Comparison of ENCODE assay signal across 31 mouse cellular contexts in genomic region chr2:62526399-62526798, GRCm38 (mm10). TPM values are rescaled to one million over a fixed set of nuclear protein-coding genes. Genes with fewer than 3 reads are reported as not detected.
A peak's percentile ranks its signal among the peaks of the same experiment; 100 is the strongest.
DNase-seq lines count a peak whose midpoint lies in the region; ATAC-seq and TF ChIP-seq lines count a peak whose summit lies in the region.
"Had no signal": no experiment of that assay in that cellular context is flagged by ENCODE, and none has a peak within 500 bp of the region (broad histone marks: within the 10 kb centered on the region; RNA-seq: fewer than 3 reads in every experiment).

No protein-coding gene starts in this region.

- H3K4me3 ChIP-seq in left cerebral cortex, adult 2 months = no peak overlapping the region
- H3K4me3 ChIP-seq in CH12.LX (replicated peaks in 1 of 3; ENCODE audit: low read depth in 2 of 3, low read length in 2 of 3, poor library complexity in 1 of 3) = no peak overlapping the region
- H3K4me3 ChIP-seq: embryonic facial prominence, embryonic 13.5 days; forebrain, embryonic 15.5 days; heart, adult 2 months; heart, embryonic 13.5 days; kidney, embryonic 15.5 days had no signal

- no peak for TF ChIP-seq EP300 in CH12.LX (IDR thresholded peaks at IDR 0.05; ENCODE audit: low read length)

- no peak for TF ChIP-seq RAD21 in CH12.LX (IDR thresholded peaks at IDR 0.05; ENCODE audit: low read depth, low read length)

- dilution Hi-C loops in CH12.LX (cut with MboI; ENCODE audit: extremely low pct_ligation_motif_present, extremely low pct_unique_long_range_greater_than_20kb, low sequenced_read_pairs) = no loop called here

- no peaks in the 10 kb centered on the region for H3K27me3 ChIP-seq in CH12.LX (replicated peaks)
- H3K27me3 ChIP-seq: embryonic facial prominence, embryonic 13.5 days; forebrain, embryonic 15.5 days; heart, embryonic 13.5 days; kidney, embryonic 15.5 days had no signal

- no peak overlapping the region for H3K9ac ChIP-seq in CH12.LX (ENCODE audit: insufficient read depth, low read depth)
- H3K9ac ChIP-seq: embryonic facial prominence, embryonic 13.5 days; forebrain, embryonic 15.5 days; heart, embryonic 13.5 days; kidney, embryonic 15.5 days; liver, postnatal 0 days had no signal

- no peak for TF ChIP-seq POLR2A in CH12.LX (IDR thresholded peaks at IDR 0.05; ENCODE audit: low read depth, low read length)

- no peak for ATAC-seq in erythroblast, adult 5-6 weeks (replicated peaks; ENCODE audit: low FRiP score, poor library complexity, severe bottlenecking)
- ATAC-seq: forebrain, embryonic 15.5 days; hindbrain, postnatal 0 days; liver, postnatal 0 days; lung, postnatal 0 days had no signal

- peak overlapping the region; percentile 87 for H3K27ac ChIP-seq in left cerebral cortex, adult 2 months
- no peak overlapping the region for H3K27ac ChIP-seq in CH12.LX (ENCODE audit: insufficient read depth, low read depth)
- H3K27ac ChIP-seq: embryonic facial prominence, embryonic 13.5 days; forebrain, embryonic 15.5 days; heart, adult 2 months; heart, embryonic 13.5 days; hindbrain, postnatal 0 days; kidney, embryonic 15.5 days had no signal

- intact Hi-C loops in left cerebral cortex, adult 2 months (cut with DNase I) = loop anchor here (1.0 kb wide), 1 partner anchor 31 kb away; no protein-coding TSS in a partner anchor
- intact Hi-C loops in left cerebral cortex, postnatal 4 days (cut with DNase I) = no loop called here

- TF ChIP-seq CTCF in left cerebral cortex, adult 2 months (IDR thresholded peaks at IDR 0.05) = no peak
- TF ChIP-seq CTCF in CH12.LX (conservative IDR thresholded peaks at IDR 0.05 in 1 of 2, IDR thresholded peaks at IDR 0.05 in 1 of 2; ENCODE audit: low read depth in 2 of 2, low read length in 2 of 2) = no peak

- H3K4me2 ChIP-seq in CH12.LX (ENCODE audit: insufficient read depth, low read depth, poor library complexity, severe bottlenecking) = no peak overlapping the region
- H3K4me2 ChIP-seq: embryonic facial prominence, embryonic 13.5 days; forebrain, embryonic 15.5 days; heart, embryonic 13.5 days; kidney, embryonic 15.5 days; midbrain, embryonic 11.5 days had no signal

- H3K9me3 ChIP-seq in CH12.LX (replicated peaks; ENCODE audit: low read length) = no peaks in the 10 kb centered on the region
- H3K9me3 ChIP-seq: embryonic facial prominence, embryonic 13.5 days; forebrain, embryonic 15.5 days; heart, embryonic 13.5 days; kidney, embryonic 15.5 days had no signal

- peak; percentile 63 to 82 for DNase-seq in frontal cortex, adult 2 months (ENCODE audit: extremely low spot score in 1 of 2, low spot score in 1 of 2)
- no peak for DNase-seq in frontal cortex, postnatal 14 days (ENCODE audit: low spot score in 2 of 2)
- DNase-seq in left cerebral cortex, adult 2 months (ENCODE audit: extremely low spot score in 1 of 2, low spot score in 2 of 2) = no peak
- DNase-seq in left cerebral cortex, postnatal 4 days = no peak
- peak; percentile 3 for DNase-seq in CH12.LX (ENCODE audit: extremely low read depth)
- peak; percentile 50 to 65 for DNase-seq in left cerebral cortex, adult 9 months (ENCODE audit: low spot score in 2 of 2)
- DNase-seq in thymus, postnatal 25 days = no peak
- DNase-seq: adrenal gland, adult 2 months; cerebellum, adult 2 months; cerebellum, postnatal 25 days; embryo, embryonic 11 days; gastrocnemius, postnatal 36 days; heart, adult 2 months; heart, postnatal 14 days; kidney, adult 11 months; liver, postnatal 0 days; thymus, postnatal 4 days had no signal

- in situ Hi-C loops in CH12.LX (cut with MboI; ENCODE audit: low pct_ligation_motif_present, low pct_unique_long_range_greater_than_20kb, low sequenced_read_pairs) = no loop called here

- H3K36me3 ChIP-seq in CH12.LX (replicated peaks in 1 of 2; ENCODE audit: control insufficient read depth in 1 of 2, insufficient read depth in 1 of 2, low read length in 1 of 2) = no peaks in the 10 kb centered on the region
- H3K36me3 ChIP-seq: embryonic facial prominence, embryonic 13.5 days; forebrain, embryonic 15.5 days; heart, embryonic 13.5 days; kidney, embryonic 15.5 days had no signal

- H3K4me1 ChIP-seq in CH12.LX (ENCODE audit: control insufficient read depth in 1 of 2, insufficient read depth in 2 of 2) = no peaks in the 10 kb centered on the region; a peak in 1 of 4 replicates
- H3K4me1 ChIP-seq: embryonic facial prominence, embryonic 13.5 days; forebrain, embryonic 15.5 days; heart, embryonic 13.5 days; kidney, embryonic 15.5 days had no signal

- no peaks in the 10 kb centered on the region for H3K79me2 ChIP-seq in CH12.LX (replicated peaks; ENCODE audit: control insufficient read depth, extremely low read depth, insufficient read depth, poor library complexity, severe bottlenecking)

TF ChIP-seq in CH12.LX, 34 proteins besides CTCF, POLR2A, EP300 and RAD21:
- TF ChIP-seq TCF12 (IDR thresholded peaks at IDR 0.05; ENCODE audit: low read depth, low read length) = no peak
- peak; percentile 26; the same call in 1 of the 2 replicates for TF ChIP-seq MEF2A (IDR thresholded peaks at IDR 0.05; ENCODE audit: borderline replicate concordance, low read depth, low read length)

RNA-seq across cellular contexts. Expression of gene Gcg, which starts 42.9 kb away (rescaled TPM):
- polyA plus RNA-seq in frontal cortex, adult 2 months (2012; rRNA removed) = 0.08 and 0.13 TPM in 2 replicates
- under 1 TPM in 1 of 2 experiments, not detected in 1; 0.50 TPM for total RNA-seq in left cerebral cortex, adult 2 months (2021)
- total RNA-seq in left cerebral cortex, postnatal 4 days (2021) = 1 to 10 TPM in 1 of 2 experiments, under 1 TPM in 1; 0.84 to 1.1 TPM
- total RNA-seq in CH12.LX (2012; rRNA removed) = 0.13 and 0.17 TPM in 2 replicates
- 0.31 TPM in 1 of 2 replicates, not detected in the other for total RNA-seq in CH12.LX (2014; rRNA removed)
- polyA plus RNA-seq in CH12.LX (2012; ENCODE audit: insufficient read length, low read depth) = 0.38 TPM in 1 of 2 replicates, not detected in the other
- 3.3 TPM in 1 of 2 replicates, not detected in the other for total RNA-seq in erythroblast, adult 5-6 weeks (2015; ENCODE audit: low replicate concordance)
- not detected in 2 replicates for total RNA-seq in erythroblast, adult 5-6 weeks (2017; ENCODE audit: low replicate concordance)
- total RNA-seq: adrenal gland, adult 2 months; gastrocnemius, adult 18-20 months; gastrocnemius, postnatal 36 days; heart, adult 2 months; heart, postnatal 14 days; liver, adult 2 months; megakaryocyte progenitor cell, adult 5-6 weeks; MEL; midbrain, postnatal 0 days had no signal
- polyA plus RNA-seq: adrenal gland, adult 2 months; cerebellum, adult 2 months; embryonic facial prominence, embryonic 13.5 days; heart, adult 2 months; heart, embryonic 13.5 days; hindbrain, embryonic 11.5 days; liver, adult 2 months; liver, postnatal 0 days; lung, postnatal 0 days; midbrain, embryonic 11.5 days had no signal

RNA-seq across cellular contexts. Expression of gene Fap, which starts 47.5 kb away (rescaled TPM):
- 3.1 and 3.2 TPM in 2 replicates for polyA plus RNA-seq in frontal cortex, adult 2 months (2012; rRNA removed)
- 1 to 10 TPM; 4.0 to 4.2 TPM for total RNA-seq in left cerebral cortex, adult 2 months (2021)
- total RNA-seq in left cerebral cortex, postnatal 4 days (2021) = 1 to 10 TPM; 2.1 to 2.2 TPM
- not detected in 2 replicates for total RNA-seq in CH12.LX (2012; rRNA removed)
- 0.15 and 0.19 TPM in 2 replicates for total RNA-seq in CH12.LX (2014; rRNA removed)
- not detected in 2 replicates for polyA plus RNA-seq in CH12.LX (2012; ENCODE audit: insufficient read length, low read depth)
- 0.96 and 3.1 TPM in 2 replicates for total RNA-seq in erythroblast, adult 5-6 weeks (2015; ENCODE audit: low replicate concordance)
- 1.6 and 1.7 TPM in 2 replicates for total RNA-seq in erythroblast, adult 5-6 weeks (2017; ENCODE audit: low replicate concordance)

Comparison
In these comparisons a context has a peak if more than half of its experiments do, and no peak if none do; other contexts are left out.
1. DNase-seq: peak in frontal cortex, adult 2 months (2 of 2), CH12.LX (single experiment) and left cerebral cortex, adult 9 months (2 of 2); none in frontal cortex, postnatal 14 days (0 of 2), left cerebral cortex, adult 2 months (0 of 2), left cerebral cortex, postnatal 4 days (single experiment) and thymus, postnatal 25 days (single experiment).